Mouse (Mus musculus): Measurements from ENCODE around the gene Tatdn3. TPM values are rescaled to one million over a fixed set of nuclear protein-coding genes. Genes with fewer than 3 reads are reported as not detected.
A peak's percentile ranks its signal among the peaks of the same experiment; 100 is the strongest.

The Tatdn3 gene
- polyA plus RNA-seq, 1 experiment from 2014 or later: 6.4 TPM

DNA sequence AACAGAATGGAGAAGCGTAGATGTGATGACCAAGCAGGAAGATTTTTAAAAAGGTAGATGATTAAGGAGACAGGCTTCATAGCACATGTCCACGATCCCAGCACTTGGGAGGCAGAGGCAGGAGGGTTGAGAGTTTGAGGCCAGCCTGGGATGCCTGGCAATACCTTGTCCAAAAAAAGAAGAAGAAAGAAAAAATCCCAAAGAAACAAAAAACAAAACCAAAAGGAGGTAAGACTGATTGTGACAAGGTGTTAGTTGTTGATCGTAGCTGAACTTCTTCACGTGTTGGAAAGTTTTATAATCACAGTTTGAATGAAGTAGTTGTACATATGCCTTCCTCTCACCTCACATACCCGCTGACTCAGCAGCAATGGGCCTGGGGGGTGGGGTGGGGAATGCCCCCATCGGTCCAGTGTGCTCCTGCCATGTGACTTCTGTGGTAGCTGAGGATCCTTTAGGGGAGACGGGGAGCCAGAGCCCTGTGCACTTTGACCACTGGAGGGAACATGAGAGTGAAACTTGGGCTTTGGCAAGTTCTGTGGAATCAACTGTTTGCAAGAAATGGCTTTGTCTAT is 23.7 kb upstream of the Tatdn3 start:
- whole genome bisulfite sequencing (ENCODE audit: insufficient replicate concordance): 79% methylated on average over 7 of the region's 7 CpGs

DNA sequence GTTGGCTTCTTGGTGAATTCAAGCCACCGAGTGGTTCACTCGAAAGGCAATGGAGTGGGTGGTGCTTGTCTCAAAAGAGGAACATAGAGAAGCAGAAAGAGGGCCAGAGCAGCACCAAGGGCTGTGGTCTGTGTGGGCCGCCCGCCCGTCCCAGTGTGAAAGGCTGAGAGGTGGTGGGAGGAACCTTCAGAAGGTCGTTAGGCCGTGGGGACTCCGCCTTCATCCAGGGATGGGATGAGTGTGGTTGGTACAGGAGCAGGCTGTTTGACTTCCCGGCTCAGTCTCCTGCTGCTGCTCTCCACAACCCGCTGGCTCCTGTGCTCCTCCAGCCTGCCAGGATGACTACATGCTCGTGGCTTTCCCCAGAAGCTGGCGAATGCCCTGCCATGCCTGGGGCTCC is 22.9 kb upstream of the Tatdn3 start:
- H3K27ac ChIP-seq (ENCODE audit: low read length): no peak overlapping the region
- H3K9ac ChIP-seq (ENCODE audit: low read depth, low read length): no peak overlapping the region
- ATAC-seq (ENCODE audit: low read depth): no peak; the same call in 1 of the 2 replicates
- H3K4me2 ChIP-seq (ENCODE audit: low read depth, low read length): no peak overlapping the region
- H3K4me3 ChIP-seq (ENCODE audit: low read depth, low read length): no peak overlapping the region
- peaks cover 22% of the 10 kb centered on the region for H3K36me3 ChIP-seq (ENCODE audit: control insufficient read depth, insufficient read depth)
- H3K4me1 ChIP-seq (ENCODE audit: control insufficient read depth, low read depth, low read length): peaks cover 4% of the 10 kb centered on the region; the same call in 1 of the 2 replicates
- no peaks in the 10 kb centered on the region for H3K27me3 ChIP-seq (ENCODE audit: control insufficient read depth, insufficient read depth, low read depth, low read length)
- no peaks in the 10 kb centered on the region for H3K9me3 ChIP-seq (replicated peaks; ENCODE audit: control insufficient read depth, low read length)
- 51% methylated on average over 12 of the region's 12 CpGs for WGBS (ENCODE audit: insufficient replicate concordance)

More for the DNA sequence above, 23.7 kb upstream of the Tatdn3 start:
- Histone ChIP-seq H3K4me2 (ENCODE audit: low read depth, low read length) (no peak overlapping the region), H3K9me3 (replicated peaks; ENCODE audit: control insufficient read depth, low read length) (no peaks in the 10 kb centered on the region), H3K9ac (ENCODE audit: low read depth, low read length) (no peak overlapping the region), H3K27me3 (ENCODE audit: control insufficient read depth, insufficient read depth, low read depth, low read length) (no peaks in the 10 kb centered on the region), H3K27ac (ENCODE audit: low read length) (peak overlapping the region; percentile 56), H3K4me1 (ENCODE audit: control insufficient read depth, low read depth, low read length) (peaks cover 4% of the 10 kb centered on the region; the same call in 1 of the 2 replicates), H3K36me3 (ENCODE audit: control insufficient read depth, insufficient read depth) (peaks cover 18% of the 10 kb centered on the region), H3K4me3 (ENCODE audit: low read depth, low read length) (no peak overlapping the region)
- no peak for ATAC-seq (ENCODE audit: low read depth)

DNA sequence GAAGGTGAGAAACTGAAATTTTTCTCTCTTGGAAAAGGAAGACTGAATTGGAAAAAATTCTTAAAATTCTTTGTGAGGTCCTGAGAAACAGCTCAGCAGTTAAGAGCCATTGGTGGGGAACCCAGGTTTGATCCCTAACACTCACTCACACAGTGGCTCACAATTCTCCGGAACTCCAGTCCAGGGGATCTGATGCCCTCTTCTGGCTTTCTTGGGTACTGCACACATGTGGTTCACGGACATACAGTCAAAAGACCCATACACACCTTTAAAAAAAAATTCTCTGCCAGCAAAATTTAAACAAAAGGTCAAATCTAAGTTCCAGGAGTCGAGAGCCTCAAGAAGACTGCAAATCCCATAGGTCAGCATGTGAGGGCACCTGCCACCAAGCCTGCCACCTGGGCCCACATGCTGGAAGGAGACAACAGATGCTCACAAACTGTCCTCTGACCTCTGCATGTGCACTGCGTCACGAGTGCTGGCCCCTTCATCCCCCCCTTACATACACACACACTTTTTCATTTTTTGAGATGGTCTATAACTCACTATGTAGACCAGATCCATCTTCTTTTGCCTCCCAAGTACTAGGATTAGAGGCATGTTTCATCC is 22.3 kb upstream of the Tatdn3 start:
- Histone ChIP-seq H3K4me3 (ENCODE audit: low read depth, low read length) (no peak overlapping the region), H3K36me3 (ENCODE audit: control insufficient read depth, insufficient read depth) (peaks cover 28% of the 10 kb centered on the region), H3K4me1 (ENCODE audit: control insufficient read depth, low read depth, low read length) (peaks cover 4% of the 10 kb centered on the region; the same call in 1 of the 2 replicates), H3K9me3 (replicated peaks; ENCODE audit: control insufficient read depth, low read length) (no peaks in the 10 kb centered on the region), H3K4me2 (ENCODE audit: low read depth, low read length) (no peak overlapping the region), H3K9ac (ENCODE audit: low read depth, low read length) (no peak overlapping the region), H3K27ac (ENCODE audit: low read length) (no peak overlapping the region), H3K27me3 (ENCODE audit: control insufficient read depth, insufficient read depth, low read depth, low read length) (no peaks in the 10 kb centered on the region)
- 53% methylated on average over 5 of the region's 5 CpGs for WGBS (ENCODE audit: insufficient replicate concordance)
- no peak for ATAC-seq (ENCODE audit: low read depth)

DNA sequence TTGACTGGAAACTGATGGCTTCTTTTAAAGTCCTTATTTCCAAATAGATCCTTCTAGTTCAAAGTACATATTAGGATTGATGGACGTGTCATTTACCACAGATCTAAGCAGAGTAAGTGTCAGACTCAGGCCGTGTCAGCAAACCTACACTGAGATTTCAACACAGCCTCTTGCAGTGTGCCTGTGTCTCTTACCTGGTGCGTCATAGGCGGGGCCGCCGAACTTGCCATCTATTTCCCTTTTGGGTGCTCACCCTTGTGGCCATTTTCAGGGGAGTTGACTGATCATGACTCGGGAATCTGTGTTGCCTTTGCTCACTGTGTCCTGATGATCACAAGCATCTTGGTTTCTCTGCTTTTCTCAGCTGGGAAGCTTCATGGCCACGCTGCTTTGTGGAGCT is 20.5 kb upstream of the Tatdn3 start:
- ATAC-seq (ENCODE audit: low read depth): peak; percentile 77
- no peaks in the 10 kb centered on the region for H3K9me3 ChIP-seq (replicated peaks; ENCODE audit: control insufficient read depth, low read length)
- no peaks in the 10 kb centered on the region for H3K27me3 ChIP-seq (ENCODE audit: control insufficient read depth, insufficient read depth, low read depth, low read length)
- 70% methylated on average over 8 of the region's 8 CpGs for WGBS (ENCODE audit: insufficient replicate concordance)
- peaks cover 4% of the 10 kb centered on the region; the same call in 1 of the 2 replicates for H3K4me1 ChIP-seq (ENCODE audit: control insufficient read depth, low read depth, low read length)
- H3K4me3 ChIP-seq (ENCODE audit: low read depth, low read length): no peak overlapping the region
- H3K36me3 ChIP-seq (ENCODE audit: control insufficient read depth, insufficient read depth): peaks cover 36% of the 10 kb centered on the region
- H3K4me2 ChIP-seq (ENCODE audit: low read depth, low read length): peak overlapping the region; percentile 10; the same call in 1 of the 2 replicates
- H3K27ac ChIP-seq (ENCODE audit: low read length): peak overlapping the region; percentile 35; the same call in 1 of the 2 replicates
- H3K9ac ChIP-seq (ENCODE audit: low read depth, low read length): no peak overlapping the region

- no peaks in the 10 kb centered on the region for H3K9me3 ChIP-seq (replicated peaks; ENCODE audit: control insufficient read depth, low read length)
- H3K27me3 ChIP-seq (ENCODE audit: control insufficient read depth, insufficient read depth, low read depth, low read length): no peaks in the 10 kb centered on the region
- H3K4me3 ChIP-seq (ENCODE audit: low read depth, low read length): no peak overlapping the region
- H3K4me1 ChIP-seq (ENCODE audit: control insufficient read depth, low read depth, low read length): peaks cover 7% of the 10 kb centered on the region
- H3K9ac ChIP-seq (ENCODE audit: low read depth, low read length): no peak overlapping the region
- peaks cover 70% of the 10 kb centered on the region for H3K36me3 ChIP-seq (ENCODE audit: control insufficient read depth, insufficient read depth)
- ATAC-seq (ENCODE audit: low read depth): peak; percentile 30; the same call in 1 of the 2 replicates
- WGBS (ENCODE audit: insufficient replicate concordance): 50% methylated on average over 10 of the region's 10 CpGs
- 0 out of 2 replicates have a peak overlapping the region, but pooled peaks have one; percentile 29 for H3K27ac ChIP-seq (ENCODE audit: low read length)
- H3K4me2 ChIP-seq (ENCODE audit: low read depth, low read length): no peak overlapping the region
These were observed 12.6 kb upstream of the Tatdn3 start for GRCm38 (mm10) chr1:191075199-191075883.

DNA sequence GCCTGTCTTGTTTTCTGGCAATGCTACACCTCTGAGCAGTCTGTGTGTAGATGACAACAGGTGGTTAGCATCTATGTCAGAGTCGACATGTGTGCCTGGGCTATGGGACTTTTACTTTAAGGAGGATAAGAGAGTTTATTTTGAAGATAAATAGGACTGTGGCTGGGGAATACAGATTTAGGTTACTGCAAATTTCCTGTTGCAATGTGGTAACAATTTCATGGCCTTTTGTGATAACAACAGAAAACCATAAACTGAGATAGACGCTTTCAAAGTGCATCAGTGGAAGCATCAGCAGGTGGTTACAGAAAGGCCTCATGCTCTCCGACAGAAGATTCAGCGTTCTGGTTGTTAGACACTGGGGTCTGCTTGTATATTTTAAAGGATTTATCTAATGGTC is 10.8 kb upstream of the Tatdn3 start:
- WGBS (ENCODE audit: insufficient replicate concordance): 47% methylated on average over 4 of the region's 4 CpGs
- H3K4me1 ChIP-seq (ENCODE audit: control insufficient read depth, low read depth, low read length): peaks cover 7% of the 10 kb centered on the region
- H3K9me3 ChIP-seq (replicated peaks; ENCODE audit: control insufficient read depth, low read length): no peaks in the 10 kb centered on the region
- H3K36me3 ChIP-seq (ENCODE audit: control insufficient read depth, insufficient read depth): peaks cover 77% of the 10 kb centered on the region
- no peak overlapping the region for H3K27ac ChIP-seq (ENCODE audit: low read length)
- no peak overlapping the region for H3K4me2 ChIP-seq (ENCODE audit: low read depth, low read length)
- no peak for ATAC-seq (ENCODE audit: low read depth)
- no peak overlapping the region for H3K4me3 ChIP-seq (ENCODE audit: low read depth, low read length)
- H3K9ac ChIP-seq (ENCODE audit: low read depth, low read length): no peak overlapping the region
- no peaks in the 10 kb centered on the region for H3K27me3 ChIP-seq (ENCODE audit: control insufficient read depth, insufficient read depth, low read depth, low read length)

GRCm38 (mm10) chr1:191073001-191073400 is 10.3 kb upstream of the Tatdn3 start:
- 62% methylated on average over 6 of the region's 6 CpGs for WGBS (ENCODE audit: insufficient replicate concordance)
- ATAC-seq (ENCODE audit: low read depth): peak; percentile 47
- H3K4me1 ChIP-seq (ENCODE audit: control insufficient read depth, low read depth, low read length): peaks cover 7% of the 10 kb centered on the region
- peak overlapping the region; percentile 67 for H3K27ac ChIP-seq (ENCODE audit: low read length)
- H3K9me3 ChIP-seq (replicated peaks; ENCODE audit: control insufficient read depth, low read length): no peaks in the 10 kb centered on the region
- H3K36me3 ChIP-seq (ENCODE audit: control insufficient read depth, insufficient read depth): peaks cover 77% of the 10 kb centered on the region
- no peak overlapping the region for H3K4me2 ChIP-seq (ENCODE audit: low read depth, low read length)
- H3K4me3 ChIP-seq (ENCODE audit: low read depth, low read length): no peak overlapping the region
- H3K9ac ChIP-seq (ENCODE audit: low read depth, low read length): no peak overlapping the region
- no peaks in the 10 kb centered on the region for H3K27me3 ChIP-seq (ENCODE audit: control insufficient read depth, insufficient read depth, low read depth, low read length)

DNA sequence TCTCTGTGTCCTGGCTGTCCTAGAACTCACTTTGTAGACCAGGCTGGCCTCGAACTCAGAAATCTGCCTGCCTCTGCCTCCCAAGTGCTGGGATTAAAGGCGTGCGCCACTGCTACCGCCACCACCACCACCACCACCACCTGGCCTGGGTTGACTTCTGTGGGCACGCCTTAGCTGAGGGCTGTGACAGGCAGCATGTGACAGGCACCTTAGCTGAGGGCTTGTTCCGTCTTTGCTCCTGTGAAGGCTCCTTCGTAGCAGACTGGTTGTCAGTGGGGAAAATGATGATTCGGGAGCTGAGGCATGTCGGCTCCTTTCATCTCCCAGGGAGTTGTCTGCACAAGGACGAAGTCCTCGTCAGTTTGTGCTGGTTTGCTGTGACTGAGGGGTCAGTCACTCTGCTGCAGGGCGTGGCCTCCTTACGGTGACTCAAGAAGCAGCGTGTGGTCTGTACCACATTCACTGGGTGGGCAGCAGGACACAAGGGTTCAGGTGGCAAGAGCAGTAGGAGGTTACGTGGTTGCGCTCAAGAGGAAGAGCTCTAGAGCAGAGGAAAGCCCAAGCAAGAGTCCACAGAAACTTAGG is 9.7 kb upstream of the Tatdn3 start:
- Histone ChIP-seq H3K4me2 (ENCODE audit: low read depth, low read length) (no peak overlapping the region), H3K27me3 (ENCODE audit: control insufficient read depth, insufficient read depth, low read depth, low read length) (no peaks in the 10 kb centered on the region), H3K36me3 (ENCODE audit: control insufficient read depth, insufficient read depth) (peaks cover 72% of the 10 kb centered on the region), H3K4me3 (ENCODE audit: low read depth, low read length) (no peak overlapping the region), H3K4me1 (ENCODE audit: control insufficient read depth, low read depth, low read length) (peaks cover 7% of the 10 kb centered on the region), H3K9me3 (replicated peaks; ENCODE audit: control insufficient read depth, low read length) (no peaks in the 10 kb centered on the region), H3K9ac (ENCODE audit: low read depth, low read length) (no peak overlapping the region), H3K27ac (ENCODE audit: low read length) (peak overlapping the region; percentile 67)
- WGBS (ENCODE audit: insufficient replicate concordance): 85% methylated on average over 16 of the region's 16 CpGs
- ATAC-seq (ENCODE audit: low read depth): no peak

All from liver, embryonic 16.5 days (tissue).